Mouse (Mus musculus): ENCODE measurements around the gene Fanci.

Gene Fanci

DNA sequence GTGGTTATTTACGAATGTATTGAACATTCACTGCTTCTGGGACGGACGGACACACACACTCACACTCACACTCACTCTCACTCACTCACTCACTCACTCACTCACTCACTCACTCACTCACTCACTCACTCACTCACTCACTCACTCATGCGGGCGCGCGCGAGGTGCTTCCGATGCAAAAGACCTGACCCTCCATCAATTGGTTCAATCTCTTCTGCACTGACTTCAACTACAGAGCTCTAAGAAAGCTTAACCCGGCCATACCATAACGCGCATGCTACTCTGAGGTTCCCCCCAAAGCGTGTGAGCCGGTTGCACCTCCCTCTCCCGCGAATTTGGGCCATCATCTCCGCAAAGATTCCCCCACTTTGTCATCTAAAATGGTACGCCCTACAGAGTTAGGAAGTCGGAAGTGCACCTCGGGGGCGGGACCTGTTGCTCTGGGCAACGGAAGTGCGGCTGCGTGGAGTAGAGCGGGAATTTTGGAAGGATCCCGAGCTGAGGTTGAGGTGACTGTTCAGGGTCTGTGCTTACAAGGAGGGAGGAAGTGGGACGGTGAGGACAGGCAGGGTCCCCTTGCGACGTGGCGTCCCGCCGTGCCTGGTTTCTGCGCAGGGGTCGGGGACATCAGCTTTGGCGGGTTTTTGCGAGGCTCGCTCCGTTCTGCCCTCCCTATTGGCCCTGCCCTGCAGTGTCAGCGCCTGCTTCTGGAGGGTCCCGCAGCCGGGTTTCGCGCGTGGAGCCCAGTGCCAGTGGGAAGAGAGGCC lies at the start of gene Fanci:
Gene Fanci, plus strand, starts transcription at position 47 of the 767 bp plus-strand sequence.
- DNase-seq: peak; percentile 96

DNA sequence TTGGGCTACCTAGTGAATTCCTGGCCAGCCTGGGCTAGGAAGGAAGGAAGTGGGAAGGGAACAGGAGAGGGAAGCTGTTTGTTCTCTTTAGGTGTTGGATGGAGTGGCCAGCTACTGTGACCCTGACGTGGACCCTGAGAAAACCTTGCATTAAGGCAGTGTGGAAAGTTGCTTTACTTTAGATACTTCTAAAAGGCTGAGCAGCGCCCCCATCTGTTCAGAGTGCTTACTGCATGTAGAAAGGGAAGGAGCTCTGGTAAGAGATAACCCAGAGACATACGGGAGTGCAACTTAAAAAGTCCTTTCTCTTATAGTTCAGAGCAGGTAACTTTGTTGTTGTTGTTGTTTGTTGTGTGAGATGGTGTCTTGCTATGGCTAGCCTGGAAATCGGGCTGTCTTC lies 45.8 kb upstream of the Fanci start:
- DNase-seq: peak; percentile 45 to 52

DNA sequence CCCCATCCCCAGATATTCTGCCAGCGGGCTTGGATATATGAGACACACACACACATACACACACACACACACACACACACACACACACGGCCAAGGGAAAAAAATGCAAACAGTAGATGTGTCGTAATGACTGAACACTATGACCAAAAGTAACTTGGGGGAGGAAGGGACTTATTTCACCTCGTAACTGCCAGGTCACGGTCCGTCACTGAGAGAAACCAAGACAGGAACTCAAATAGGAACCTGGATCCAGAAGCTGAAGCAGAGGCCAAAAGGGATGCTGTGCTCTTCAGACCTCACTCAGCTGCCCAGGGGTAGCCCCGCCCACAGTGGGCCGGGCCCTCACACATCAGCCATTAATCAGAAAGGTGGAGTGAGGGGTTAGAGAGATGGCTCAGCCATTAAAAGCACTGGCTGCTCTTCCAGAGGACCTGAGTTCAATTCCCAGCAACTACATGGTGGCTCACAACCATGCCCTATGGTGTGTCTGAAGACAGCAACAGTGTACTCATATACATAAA lies 45.1 kb upstream of the Fanci start:
- DNase-seq: no peak

DNA sequence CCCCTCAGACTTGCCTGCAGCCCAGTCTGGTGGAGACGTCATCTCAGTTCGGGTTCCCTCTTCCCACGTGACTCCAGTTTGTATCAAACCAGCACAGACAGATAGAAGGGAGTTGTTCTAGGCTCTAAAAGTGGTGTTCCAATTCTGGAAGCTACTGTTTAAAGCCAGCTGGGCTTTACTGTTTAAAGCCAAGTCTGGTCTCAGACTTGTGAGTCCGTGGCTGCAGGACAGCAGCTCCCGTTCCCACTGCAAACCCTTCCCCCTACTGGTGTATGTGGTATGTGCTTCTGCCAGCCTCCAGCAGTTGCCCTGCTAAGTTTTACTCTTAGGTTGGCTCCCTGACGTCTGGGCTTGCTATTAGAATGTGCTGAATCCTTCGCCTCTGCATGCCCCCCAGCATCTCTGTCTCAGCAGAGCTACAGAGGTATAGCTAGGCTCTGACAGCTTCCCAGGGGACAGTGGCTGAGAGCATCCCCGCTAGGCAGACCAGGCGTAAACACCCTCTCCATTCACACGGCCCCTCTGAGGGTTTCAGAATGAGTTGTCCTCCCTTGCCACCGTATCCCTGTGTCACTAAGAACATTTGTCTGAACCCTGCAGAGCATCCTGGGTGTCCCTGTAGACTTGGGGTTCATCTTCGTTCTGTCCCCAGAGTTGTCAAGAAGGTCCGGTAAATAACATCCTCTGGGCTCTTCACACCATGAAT lies 44.5 kb upstream of the Fanci start:
- no peak for DNase-seq

DNA sequence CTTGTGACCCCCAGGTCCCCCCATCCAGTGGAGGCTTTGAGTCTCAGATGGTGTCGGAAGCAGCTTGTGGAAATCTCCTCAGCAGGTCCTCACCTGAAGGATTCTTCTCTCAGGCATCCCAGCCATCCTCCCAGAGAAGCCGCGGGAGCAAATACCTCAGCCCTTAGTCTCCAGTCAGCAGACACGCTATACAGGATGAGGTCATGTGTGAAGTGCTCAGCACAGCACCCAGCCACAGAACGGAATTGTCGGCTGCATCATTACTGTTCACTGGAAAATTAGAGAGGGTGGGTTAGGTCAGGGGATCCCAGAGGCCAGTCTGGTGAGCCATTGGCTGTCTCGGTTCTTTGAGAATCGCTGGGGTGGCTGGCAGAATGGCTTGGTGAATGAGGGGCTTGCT lies 42.9 kb upstream of the Fanci start:
- DNase-seq: no peak

DNA sequence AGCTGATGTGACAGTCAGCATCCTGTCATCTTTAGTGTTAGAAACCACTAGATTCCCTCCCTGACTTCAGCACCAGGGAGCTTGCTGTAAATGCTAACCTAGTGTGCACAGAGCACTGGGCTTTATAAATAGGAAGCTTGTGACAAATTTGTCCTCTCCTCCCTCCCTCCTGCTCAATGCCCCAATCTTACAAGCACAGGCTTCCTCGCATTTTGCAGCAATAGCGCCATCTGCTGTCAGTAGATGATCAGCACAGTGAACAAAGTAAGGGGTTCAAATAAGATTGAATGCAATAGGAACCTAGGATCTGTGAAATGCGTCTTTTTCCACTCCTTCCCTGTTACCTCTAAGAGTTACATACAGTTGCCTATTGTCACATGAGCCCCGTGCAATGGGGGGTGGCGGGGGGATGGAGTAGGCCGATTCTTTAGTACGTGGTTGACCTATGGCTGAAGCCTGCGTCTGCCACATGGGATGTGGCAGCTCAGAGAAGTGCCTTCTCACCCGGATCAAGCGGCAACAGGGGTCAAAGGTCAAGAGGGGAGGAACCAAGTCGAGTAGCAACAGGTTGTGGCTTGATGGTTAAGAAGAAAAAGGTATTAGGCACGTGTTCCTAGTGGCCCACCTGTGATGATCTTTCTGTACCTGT lies 41.9 kb upstream of the Fanci start:
- DNase-seq: peak; percentile 74 to 84

DNA sequence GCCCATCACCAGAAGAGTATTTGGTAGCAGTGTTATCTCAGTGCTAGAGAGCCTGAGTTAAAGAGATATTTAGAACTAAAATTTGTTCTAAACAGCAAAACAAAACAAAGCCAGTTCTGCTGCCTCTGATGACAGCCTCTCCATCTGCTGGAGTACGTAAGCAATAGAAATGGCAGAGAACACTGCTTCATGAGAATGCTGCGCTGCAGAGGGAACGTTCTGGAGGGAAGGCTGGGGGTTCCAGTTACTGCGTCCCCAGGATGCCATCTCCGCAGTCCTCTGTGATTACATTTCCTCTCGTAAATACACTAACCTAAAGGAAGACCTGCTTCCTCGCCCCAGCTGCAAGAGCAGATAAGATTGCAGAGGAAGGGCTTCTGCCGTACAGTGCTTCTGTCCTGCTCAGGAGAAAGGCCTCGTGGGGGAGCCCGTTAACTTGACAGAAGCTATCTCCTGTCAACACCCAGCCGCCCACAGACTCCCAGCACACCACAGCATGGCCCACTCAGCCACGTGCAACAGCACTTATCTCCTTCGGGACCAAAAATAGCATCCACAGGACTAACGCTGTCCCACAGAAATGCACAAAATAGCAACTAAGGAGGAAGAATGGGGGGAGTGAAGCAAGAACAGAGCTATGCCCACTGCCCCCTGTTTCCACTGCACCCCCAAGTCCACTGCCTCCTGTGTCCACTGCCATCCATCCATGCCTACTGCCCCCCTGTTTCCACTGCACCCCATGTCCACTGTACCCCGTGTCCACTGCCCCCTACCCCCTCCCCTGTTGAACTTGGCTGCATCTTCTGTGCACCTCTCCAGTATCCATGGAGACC lies 33.2 kb upstream of the Fanci start:
- no peak for DNase-seq

DNA sequence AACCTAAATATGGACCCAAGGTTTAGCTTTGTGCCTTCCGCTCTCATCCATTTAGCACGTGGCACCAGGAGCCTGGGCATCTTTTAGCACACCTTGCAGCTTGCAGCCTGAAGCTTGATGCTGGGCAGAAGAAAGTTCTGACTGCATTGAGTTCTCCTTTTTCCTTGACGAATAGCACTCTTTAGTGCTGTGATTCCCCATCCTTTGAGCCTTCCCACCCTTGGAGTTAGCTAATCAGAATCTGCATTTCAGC lies 32.6 kb upstream of the Fanci start:
- no peak for DNase-seq

DNA sequence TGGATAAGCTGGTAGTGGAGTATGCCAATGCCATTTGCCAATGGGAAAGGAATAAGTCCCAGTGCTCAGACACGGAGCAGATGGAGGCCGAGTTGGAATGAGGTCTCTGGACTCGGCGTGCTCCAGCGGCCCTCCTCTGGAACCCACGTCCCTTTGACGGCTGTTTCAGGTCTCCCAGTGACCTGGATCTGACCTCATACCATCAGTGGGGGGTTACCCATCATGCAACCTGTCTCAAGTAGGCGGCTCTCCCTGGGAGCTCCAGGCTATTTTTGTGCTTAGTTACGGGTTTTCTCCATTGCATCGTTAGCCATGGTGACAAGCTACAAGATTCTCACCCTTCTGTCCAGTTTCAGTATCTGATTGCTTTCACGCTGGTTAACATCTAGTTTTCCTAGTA lies 31.7 kb upstream of the Fanci start:
- DNase-seq: no peak

DNA sequence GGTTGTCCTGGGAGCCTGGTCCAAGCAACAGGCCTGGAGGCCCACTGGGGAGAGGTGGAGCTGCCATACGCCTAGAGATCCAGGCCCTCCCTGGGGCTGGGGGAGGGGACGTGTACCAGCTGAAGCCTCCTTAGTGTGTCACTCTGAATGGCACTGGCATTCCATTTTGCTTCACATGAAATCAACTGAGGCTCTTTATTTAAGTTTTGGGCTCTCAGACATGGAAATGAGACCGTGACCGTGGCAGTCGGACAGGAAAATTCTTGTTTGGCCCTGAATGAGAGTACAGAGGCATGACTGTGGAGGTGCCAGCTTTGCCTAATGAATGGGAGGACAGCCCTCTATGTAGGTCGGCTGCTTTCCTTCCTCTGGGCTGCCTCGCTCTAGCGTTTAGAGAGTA lies 29.5 kb upstream of the Fanci start:
- no peak for DNase-seq

DNA sequence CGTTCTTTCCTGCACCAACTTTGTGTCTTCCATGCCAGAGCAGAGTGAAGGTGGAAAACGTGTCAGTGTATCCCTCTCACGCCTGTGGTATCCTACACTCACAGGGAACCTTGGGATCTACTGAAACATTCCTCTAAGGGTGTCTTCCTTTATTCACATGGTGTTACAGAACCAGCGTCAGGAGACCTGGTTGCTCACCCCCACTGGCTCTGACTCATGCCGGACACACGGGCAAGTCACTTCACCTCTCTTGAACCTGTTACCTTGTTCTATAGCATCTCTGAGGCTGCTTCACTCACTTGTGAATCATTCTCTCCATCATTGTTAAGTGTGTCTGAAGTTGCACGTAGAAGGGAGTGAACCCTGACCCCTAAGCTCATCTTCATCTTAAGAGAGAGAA lies 28.9 kb upstream of the Fanci start:
- no peak for DNase-seq

DNA sequence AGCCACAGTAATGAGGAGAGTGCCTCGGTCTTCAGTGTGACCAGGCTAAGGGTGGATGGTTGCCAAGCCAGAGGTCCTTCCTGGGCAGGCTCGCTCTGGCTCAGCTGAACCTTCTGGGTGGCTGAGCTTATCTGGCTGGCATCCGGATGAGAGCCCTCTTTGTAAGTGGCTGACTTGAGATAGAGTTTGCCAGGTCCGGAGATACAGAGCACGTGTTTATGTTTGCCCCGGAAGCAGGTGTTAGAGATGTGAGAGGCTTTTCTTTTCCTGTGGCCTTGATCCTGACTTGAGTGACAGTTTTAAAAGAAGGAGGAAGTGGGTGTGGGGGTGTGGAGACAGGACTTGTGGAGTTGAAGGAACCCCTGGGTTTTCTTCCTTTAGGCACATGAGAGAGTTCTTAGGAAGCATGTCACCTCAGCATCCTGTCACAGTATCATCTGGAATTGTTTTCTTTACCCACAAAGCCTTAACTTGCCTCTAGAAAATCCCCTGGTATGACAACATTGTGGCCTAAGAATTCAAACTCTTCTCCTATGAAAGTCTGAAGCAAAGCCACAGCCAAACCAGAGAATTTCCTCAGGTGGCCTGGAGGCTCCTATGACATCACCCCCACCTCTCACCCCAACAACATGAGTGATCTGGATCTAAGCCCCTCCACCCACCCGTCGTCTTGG lies 28.2 kb upstream of the Fanci start:
- DNase-seq: peak in 1 of 2 experiments; percentile 19

DNA sequence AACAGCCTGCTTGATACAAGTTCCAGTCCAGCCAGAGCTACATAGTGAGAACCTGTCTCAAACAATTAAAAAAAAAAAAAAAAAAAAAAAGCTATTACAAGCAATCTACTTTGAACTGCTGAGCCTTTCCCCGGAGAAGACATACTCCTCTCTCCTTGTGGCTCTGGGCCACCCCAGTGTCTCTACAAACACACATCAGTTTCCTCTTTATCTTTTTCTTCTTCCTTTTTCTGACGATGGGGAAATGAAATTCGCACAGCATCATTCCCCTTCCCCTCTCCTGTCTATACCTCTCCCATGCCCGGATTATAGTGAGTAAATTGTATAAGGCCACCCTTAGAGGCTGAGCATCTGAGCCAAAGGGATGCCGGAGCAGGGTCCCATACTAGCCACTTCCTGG lies 23.1 kb upstream of the Fanci start:
- no peak for DNase-seq

DNA sequence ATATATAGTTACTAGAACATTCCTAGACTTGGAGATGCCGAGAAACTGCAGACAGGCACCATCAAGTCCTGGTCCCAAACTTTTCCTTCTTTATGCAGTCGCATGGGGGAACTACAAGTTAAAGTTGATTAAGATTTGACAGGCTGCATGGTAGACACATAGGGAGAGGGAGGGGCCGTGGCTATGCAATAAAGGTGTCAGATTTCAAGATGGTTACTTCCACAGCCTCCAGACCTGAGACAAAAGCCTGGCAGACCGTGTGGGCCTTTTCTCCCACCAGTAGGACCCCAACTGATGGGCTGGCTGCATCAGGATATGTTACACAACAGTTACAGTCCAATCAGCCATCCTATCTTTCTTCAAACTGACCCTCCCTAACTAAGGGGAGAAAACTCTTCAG lies 22.3 kb upstream of the Fanci start:
- no peak for DNase-seq

DNA sequence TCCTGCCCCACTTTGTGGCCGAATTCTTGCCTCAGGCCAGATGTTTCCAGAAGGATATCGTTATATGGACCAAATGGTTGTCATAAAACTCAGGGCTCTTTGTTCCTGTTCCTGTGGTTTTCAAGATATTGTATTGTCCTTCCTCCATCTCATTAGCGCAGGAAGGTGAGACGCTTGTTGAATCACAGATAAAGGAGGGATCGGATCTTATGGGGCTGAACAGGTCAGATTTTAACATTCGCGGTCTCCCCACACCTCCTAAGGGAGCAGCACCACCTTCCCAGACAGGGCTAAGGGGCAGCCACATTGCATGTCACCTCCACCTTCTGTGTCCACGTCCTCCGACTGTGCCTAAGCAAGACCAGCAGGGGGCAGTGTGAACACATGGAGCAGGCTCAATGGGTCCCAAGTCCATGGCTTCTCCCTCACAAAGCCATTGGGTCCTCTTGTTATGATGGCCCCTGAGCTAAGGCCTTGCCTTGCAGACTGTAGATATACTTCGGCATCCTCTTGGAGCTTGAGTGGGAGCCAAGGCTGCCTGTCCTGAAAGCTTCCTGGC lies 20.3 kb upstream of the Fanci start:
- DNase-seq: peak; percentile 50

DNA sequence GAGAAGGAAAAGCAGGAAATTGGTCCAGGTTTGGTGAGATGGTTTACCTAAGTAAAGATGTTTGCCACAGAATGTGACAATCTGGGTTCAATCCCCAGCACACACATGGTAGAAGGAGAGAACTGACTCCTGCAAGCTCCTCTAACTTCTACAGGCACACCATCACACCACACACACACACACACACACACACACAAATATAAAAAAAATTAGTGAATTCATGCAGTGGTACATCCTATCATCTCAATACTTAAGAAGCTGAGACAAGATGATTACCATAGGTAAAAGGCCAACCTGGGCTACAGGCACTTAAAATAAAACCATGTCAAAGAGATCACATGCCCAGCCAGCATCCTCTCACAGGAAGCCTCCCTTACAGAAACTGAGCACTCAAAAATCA lies 17.7 kb upstream of the Fanci start:
- DNase-seq: no peak

DNA sequence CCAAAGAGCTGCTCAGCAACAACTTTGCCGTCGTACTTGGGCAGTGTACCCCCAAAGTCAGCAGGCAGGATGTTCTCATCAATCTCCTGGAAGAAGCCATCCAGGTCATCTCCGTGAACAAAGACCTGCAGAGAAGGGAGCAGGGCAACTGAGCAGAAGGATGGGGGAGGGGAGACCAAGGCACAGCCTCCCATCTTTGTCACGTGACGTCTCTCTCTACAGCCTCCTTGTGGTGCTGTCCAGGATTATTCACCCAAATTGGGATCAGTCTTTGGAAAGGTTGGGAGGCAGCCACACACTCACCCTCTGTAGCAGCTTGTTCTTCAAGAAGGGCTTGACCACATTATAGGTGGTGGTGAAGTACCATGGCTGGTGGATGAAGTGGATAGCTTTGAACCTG lies 16.1 kb upstream of the Fanci start:
- DNase-seq: no peak

DNA sequence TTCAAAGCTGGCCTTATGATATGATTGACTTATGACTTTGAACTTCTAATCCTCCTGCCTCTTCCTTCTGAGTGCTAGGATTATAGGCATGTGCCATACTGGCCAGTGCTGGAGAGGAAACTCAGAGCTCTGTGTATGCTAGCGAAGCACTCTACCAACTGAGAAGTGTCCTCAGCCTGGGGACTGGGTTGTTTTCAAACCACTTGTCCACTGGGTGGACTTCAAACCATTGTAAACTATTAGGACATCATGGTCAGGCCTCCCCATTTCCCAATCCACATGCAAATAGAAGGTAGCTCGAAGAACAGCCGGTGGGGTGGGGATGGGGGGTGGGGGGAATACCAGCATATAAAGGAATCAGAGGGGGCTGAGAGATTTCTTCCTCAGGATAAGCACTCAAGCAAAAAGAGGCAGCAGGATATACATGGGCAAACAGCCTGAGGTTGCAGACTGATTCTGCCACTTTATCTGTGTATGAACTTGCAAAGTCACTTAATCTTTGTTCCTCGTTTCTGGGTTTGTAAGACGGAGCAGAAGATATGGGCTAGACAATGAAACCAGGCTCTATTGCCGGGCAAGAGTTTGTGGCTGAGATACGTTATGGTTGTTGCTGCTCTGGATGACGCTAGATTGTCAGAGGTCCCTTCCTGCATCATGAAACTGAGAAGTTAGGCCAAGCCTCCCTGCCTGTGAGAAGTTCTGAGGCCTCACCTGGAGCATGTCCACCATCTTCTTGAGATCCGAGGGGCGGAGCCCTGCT lies 15.0 kb upstream of the Fanci start:
- DNase-seq: no peak

DNA sequence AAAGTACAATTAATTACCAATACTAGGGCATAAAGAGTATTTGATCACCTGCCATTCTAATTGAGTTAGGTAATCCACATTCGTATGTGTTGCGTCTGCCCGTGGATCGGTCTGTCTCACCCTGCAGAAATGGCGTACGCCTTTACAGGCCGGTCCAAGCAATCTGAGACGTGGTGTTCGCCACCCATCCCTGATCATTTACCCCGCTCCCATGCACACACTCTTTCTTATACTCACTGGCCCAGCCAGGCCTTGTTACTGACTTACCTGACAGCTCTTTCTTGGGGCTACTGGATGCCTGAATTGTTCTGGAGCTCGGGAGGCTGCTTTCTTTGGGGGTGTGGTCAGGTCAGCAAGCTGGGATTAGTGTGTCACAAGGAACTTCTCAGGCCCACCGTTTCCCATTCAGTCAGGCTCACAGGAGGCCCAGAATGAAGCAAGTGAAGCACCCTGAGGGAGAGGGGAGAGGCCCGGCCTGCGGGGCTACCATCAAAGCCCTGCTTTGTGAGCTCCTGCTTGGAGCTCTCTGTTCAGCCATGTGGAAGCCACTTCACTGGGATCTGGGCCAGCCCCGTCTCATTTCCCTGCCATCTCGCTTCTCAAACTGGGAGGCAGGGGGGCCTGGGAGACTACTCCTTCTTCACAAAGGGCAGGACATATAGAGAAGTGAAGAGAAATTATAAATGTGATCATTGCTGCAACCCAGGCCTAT lies 5.2 kb upstream of the Fanci start, which contains the start of gene Rlbp1:
Gene Rlbp1, minus strand, starts transcription at position 627 of the 712 bp plus-strand sequence.
- no peak for DNase-seq

DNA sequence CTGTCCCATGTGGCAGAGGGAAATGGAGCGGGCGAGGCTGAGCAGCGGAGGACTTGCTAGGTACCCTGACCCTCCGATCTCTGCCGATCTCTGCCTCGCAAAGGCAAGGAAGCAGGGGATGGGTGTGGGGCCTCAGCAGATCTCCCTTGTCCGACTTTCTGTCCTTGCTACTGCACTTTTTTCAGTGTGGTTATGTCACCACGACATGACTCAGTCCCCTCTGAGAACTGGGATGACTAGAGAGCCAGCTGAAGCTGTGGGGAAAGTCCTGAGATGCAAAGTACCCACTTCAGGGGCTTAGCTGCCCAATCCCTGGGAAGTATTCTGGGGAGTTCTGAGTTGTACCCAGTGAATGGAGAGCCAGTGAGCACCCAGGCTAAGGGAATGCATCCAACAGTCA lies 4.6 kb upstream of the Fanci start:
- no peak for DNase-seq

DNA sequence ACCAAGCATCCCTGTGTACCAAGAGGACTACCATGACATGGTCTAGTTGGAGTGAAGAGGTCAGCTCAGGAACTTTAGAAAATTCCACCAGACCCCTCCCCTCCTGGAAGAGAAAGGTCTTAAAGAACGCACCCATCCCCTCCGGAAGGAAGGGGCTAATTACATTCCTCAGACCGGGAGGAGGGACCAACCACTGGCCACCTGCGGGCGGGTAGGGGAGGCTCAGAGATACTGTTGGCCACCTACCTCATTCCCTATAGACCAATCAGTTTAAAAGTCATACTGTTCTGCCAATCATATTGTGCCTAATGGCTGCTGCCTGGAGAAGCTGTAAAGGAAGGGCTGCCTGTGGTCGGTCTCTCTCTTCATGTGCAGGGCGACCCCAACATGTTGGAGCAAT lies 3.7 kb upstream of the Fanci start:
- no peak for DNase-seq
